Mouse (Mus musculus) heart, postnatal 36 days (tissue): Measurements from ENCODE around the gene Clstn3. TPM values are rescaled to one million over a fixed set of nuclear protein-coding genes. Genes with fewer than 3 reads are reported as not detected.
A peak's percentile ranks its signal among the peaks of the same experiment; 100 is the strongest.
"Not testable (repeated sequence)": the region's sequence is repeated elsewhere in the genome, so short reads cannot be mapped to it uniquely, and the experiment has no call there.

Source experiments
- DNase-seq, 2 experiments: peaks; one replicate each; pipeline ENCODE4 v3.0.0; 2021 to 2022
- intact Hi-C: fragments of 180-260 bp; cut with DNase I; formaldehyde crosslinking; loops from one replicate; pipeline ENCODE4 v1.15.1; 2025
- total RNA-seq, 2 experiments: library from RNA; stranded (reverse); gene quantifications; 2 replicates each; pipeline ENCODE4 v1.2.3; 2021

Gene Clstn3
- total RNA-seq, 2 experiments from 2014 or later = 0.73 to 2.1 TPM

GRCm38 (mm10) chr6:124481571-124481970, 17.0 kb upstream of the Clstn3 start:
- DNase-seq = peak; percentile 42 to 67
- intact Hi-C loops = loop anchor here (5.0 kb wide), 1 partner anchor 276 kb away; the partner anchor contains the start of genes Atn1 and Gm45234

- intact Hi-C loops = loop anchor here (5.0 kb wide), 1 partner anchor 277 kb away; the partner anchor contains the start of genes Atn1 and Gm45234
- DNase-seq = no peak
Observed at GRCm38 (mm10) chr6:124480295-124480694, 15.7 kb upstream of the Clstn3 start.

GRCm38 (mm10) chr6:124479573-124479930, 15.0 kb upstream of the Clstn3 start:
- DNase-seq = no peak
- intact Hi-C loops = no loop called here

- intact Hi-C loops = no loop called here
- no peak for DNase-seq
Observed at GRCm38 (mm10) chr6:124478874-124479572, 14.4 kb upstream of the Clstn3 start.

- DNase-seq = peak; percentile 31 to 38
- intact Hi-C loops = no loop called here
Observed at GRCm38 (mm10) chr6:124477922-124478651, 13.5 kb upstream of the Clstn3 start.

- DNase-seq = no peak
- intact Hi-C loops = no loop called here
Observed at GRCm38 (mm10) chr6:124477221-124477655, 12.6 kb upstream of the Clstn3 start.

- DNase-seq = no peak
- intact Hi-C loops = no loop called here
Observed at GRCm38 (mm10) chr6:124476796-124477195, 12.2 kb upstream of the Clstn3 start.

GRCm38 (mm10) chr6:124476216-124476615, 11.6 kb upstream of the Clstn3 start:
- DNase-seq = no peak
- intact Hi-C loops = no loop called here

GRCm38 (mm10) chr6:124475335-124476075, 10.9 kb upstream of the Clstn3 start:
- intact Hi-C loops = not testable (repeated sequence)

GRCm38 (mm10) chr6:124474621-124475020, 10.0 kb upstream of the Clstn3 start:
- intact Hi-C loops = no loop called here
- no peak for DNase-seq

More at GRCm38 (mm10) chr6:124475335-124476075, 10.9 kb upstream of the Clstn3 start:
- not testable (repeated sequence) for DNase-seq

- intact Hi-C loops = no loop called here
- DNase-seq = peak; percentile 46 to 67
Observed at GRCm38 (mm10) chr6:124472801-124473200, 8.2 kb upstream of the Clstn3 start.

GRCm38 (mm10) chr6:124471783-124472638, 7.4 kb upstream of the Clstn3 start:
- intact Hi-C loops, DNase-seq: not testable (repeated sequence)

GRCm38 (mm10) chr6:124471121-124471520, 6.5 kb upstream of the Clstn3 start:
- no peak for DNase-seq
- intact Hi-C loops = no loop called here

- intact Hi-C loops = no loop called here
- DNase-seq = no peak
Observed at GRCm38 (mm10) chr6:124465729-124466128, 1.1 kb upstream of the Clstn3 start.

GRCm38 (mm10) chr6:124465299-124465698, 705 bp upstream of the Clstn3 start:
- no peak for DNase-seq
- intact Hi-C loops = no loop called here

GRCm38 (mm10) chr6:124463881-124464291, 708 bp downstream of the Clstn3 start:
- DNase-seq = no peak
- intact Hi-C loops = no loop called here

GRCm38 (mm10) chr6:124459388-124459787, 5.2 kb downstream of the Clstn3 start:
- no peak for DNase-seq
- intact Hi-C loops = no loop called here

- intact Hi-C loops = no loop called here
Observed at GRCm38 (mm10) chr6:124458505-124458904, 6.1 kb downstream of the Clstn3 start.

GRCm38 (mm10) chr6:124457827-124458226, 6.8 kb downstream of the Clstn3 start:
- intact Hi-C loops = no loop called here
- no peak for DNase-seq

More at GRCm38 (mm10) chr6:124458505-124458904, 6.1 kb downstream of the Clstn3 start:
- no peak for DNase-seq

GRCm38 (mm10) chr6:124456243-124456642, 8.4 kb downstream of the Clstn3 start:
- intact Hi-C loops = no loop called here
- DNase-seq = no peak
